Mouse (Mus musculus): Measurements from ENCODE around the gene Ubtf.

DNA sequence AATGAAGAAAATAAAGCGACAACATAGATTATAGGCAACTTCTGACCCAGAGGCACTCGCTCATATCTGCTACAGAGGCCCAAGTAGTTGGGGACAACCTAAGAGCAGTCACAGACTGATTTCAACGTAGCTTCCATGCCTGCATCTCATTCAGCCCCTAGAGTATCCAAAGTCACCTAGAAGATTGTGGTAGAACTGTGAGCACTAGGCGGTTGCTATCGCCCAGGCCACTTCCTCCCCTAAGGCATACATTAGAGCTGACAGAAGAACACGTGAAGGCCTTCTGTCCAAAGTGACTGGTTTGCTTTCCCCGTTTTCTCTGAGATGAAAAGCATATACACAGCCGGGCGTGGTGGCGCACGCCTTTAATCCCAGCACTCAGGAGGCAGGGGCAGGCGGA, 5.2 kb downstream of the Ubtf start:
- no peak for TF ChIP-seq CTCF (IDR thresholded peaks at IDR 0.05; ENCODE audit: borderline replicate concordance, extremely low read depth, insufficient read depth, insufficient read length)
- no peak for TF ChIP-seq POLR2A (IDR thresholded peaks at IDR 0.05; ENCODE audit: borderline replicate concordance, extremely low read depth, insufficient read depth, insufficient read length, poor library complexity, severe bottlenecking)

Data from brain, embryonic 14.5 days (tissue).